Mouse (Mus musculus) lung, postnatal 25 days (tissue): ENCODE results near the gene Lgals4.

Experiments
- DNase-seq: peaks from one replicate; pipeline ENCODE4 v3.0.0; 2022; ENCODE audit warnings: low spot score

Gene Lgals4

DNA sequence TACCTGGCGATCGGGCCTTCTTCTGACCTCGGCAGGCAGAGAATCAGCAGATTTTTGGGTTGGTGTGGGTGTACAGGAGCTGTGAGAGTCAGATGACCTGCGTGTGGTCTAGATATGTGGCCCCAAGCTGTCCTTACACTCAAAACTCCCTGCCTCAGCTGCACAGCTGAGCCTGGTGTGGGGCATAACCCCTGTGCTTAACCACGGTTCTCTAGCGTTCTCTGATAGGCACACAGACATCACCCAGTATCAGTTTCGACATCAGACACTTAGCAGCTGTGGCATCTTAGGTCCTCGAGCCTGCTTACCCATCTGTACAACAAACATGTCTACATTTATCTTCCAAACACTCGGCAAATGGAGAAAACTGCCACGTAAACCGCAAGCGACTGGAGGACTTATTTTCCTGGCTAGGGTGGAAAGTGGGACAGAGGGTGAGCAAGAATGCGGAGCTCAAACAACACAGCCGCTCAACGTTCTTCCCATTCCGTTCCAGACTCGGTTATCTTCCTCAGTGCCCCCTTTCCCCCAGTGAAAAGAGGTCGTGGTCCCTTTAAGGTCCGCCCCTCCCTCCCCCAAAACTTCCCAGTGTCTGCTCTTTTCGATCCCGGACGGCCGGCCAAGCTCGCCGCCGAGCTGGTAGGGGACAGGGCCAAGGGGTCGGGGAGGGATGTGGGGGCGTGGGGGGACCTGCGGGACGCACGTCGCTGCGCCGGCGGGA is 25.3 kb upstream of the Lgals4 start, which contains the start of gene Hnrnpl:
Gene Hnrnpl, plus strand, starts transcription at position 321 of the 721 bp plus-strand sequence.
- DNase-seq: peak; percentile 53

DNA sequence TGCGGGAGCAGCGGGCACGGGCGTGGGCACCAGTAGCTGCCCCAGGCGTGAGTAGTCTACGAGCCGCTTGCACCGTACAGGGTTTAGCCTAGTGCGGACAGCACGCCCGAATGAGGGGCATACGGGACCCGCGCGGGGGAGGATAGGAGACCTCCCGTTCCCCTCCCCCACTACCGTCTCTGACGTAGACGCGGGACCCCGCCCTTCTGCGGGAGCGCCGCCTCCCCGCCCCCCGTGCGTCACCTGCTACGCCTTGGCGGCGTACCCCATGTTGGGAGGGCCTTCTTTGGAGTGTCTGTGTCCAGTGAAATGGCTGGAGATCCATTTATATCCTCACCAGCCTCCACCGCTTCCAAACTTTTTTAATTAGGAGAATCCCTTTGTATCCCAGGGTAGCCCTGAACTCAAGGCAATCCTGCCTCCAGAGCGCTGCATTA is 24.7 kb upstream of the Lgals4 start:
- DNase-seq: peak; percentile 95

DNA sequence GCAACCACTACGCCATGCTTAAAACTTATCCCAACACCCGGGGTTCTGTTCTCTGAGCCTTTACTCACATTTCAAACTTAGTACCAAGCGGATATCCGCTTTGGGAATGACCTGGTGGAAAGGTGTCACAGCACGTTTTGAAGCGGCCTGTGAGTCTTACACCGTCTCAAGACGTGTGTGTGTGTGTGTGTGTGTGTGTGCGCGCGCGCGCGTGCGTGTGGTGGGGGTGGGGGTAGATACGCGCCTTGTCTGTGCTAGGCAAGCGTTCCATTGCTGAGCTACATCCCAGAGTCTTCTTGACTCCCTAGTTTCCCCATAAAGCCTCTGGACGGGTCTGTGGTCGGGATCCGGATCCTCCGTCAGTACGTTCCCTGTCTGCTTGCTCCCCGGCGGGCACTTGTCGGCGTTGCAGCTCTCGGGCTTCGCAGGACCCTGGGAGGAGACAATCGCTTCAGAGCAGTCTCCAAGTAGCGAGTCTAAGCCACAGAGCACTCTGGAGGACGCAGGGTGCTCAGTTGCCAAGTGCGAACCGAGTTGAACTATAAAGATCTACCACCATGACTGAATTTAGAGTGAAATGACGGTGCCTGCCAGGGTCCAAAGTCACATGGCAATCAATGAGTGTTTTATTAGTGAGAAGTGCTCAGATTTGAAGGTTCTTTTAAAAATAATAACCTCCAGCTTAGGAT is 24.1 kb upstream of the Lgals4 start:
- DNase-seq: peak; percentile 43

DNA sequence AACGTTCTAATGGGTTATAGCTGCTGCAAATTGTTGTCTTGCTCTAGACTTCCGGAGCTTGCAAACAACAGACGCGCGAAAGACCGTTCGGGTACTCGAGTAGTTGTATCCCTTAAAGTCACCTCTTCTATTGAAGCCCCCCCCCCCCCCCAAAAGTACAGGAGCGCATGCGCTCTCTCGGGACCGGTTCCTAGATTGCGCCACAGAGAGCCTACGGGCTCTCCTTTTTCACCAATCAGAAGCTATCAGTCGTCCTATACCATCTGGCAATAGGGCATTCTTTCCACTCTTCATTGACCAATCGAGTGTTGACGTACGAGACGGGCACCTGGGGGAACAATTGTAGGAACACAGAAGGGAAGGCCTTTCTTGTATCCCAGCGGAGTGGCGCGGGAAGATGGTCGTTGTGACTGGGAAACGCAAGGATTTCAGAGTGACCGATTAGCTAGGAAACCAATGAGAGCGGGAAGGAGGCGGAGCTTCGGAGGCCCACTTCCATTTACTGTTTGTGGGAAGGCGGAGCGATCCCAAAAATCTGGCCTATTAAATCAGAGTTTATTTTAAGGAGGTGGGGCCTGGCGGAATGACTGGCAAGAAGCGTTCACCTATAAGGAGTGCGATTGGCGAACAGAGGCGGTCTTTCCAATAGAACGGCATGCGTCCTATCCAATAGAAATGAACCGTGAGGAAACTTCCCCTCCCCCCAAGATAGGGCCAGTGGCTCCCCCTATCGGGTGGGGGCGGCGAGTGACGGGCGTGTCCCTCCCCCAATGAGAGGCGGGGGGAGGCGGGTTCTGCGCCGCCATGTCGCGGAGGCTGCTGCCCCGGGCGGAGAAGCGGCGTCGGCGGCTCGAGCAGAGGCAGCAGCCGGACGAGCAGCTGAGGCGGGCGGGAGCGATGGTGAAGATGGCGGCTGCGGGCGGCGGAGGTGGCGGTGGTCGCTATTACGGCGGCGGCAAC is 23.3 kb upstream of the Lgals4 start:
- DNase-seq: peak; percentile 99

DNA sequence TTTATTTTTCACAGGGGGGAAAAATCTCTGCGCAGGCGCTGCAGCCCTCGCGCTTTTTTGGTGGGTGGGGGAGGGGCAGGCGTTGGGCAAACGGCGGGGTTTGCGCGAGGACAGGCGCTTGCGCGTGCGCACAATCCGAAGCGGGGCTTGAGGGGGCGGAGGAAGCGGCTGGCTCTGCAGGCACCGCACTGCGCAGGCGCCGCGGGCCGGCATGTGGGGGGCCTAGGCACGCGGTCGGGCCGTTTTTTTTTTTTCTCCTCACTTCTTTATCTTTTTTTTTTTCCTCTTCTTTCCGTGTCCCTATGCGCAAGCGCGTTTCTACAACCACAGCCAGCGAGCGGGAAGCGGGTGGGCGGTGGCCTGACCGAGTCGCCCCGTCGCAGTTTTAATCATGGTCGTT is 22.4 kb upstream of the Lgals4 start:
- DNase-seq: peak; percentile 94

DNA sequence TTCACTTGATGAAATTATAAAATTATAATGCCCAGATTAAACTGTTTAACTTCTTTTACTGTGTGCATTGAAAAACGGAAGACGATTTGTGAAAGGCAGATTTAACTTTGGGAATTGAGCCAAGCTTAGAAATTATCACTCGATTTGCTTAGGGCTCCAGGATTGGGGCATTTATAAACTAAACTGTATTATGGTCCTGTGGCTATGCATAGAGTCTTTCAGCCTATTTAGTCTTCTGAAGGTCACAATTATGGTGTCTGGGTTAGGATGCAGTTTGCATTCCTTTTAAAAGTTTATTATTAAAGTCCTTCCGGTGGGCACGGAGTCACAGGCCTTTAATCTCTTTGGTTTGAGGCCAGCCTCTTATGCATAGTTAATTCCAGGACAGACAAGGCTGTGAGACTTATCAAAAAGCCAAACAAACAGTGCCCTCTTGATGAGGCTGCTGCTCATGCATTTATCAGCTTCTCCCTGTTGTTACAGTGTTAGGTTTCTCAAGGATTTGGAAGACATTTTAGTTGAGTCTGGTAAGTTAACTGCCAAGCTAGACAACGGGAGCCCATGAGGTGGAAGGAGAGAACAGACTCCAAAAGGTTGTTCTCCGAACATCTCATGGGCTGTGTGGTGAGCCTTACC is 21.9 kb upstream of the Lgals4 start:
- DNase-seq: no peak

DNA sequence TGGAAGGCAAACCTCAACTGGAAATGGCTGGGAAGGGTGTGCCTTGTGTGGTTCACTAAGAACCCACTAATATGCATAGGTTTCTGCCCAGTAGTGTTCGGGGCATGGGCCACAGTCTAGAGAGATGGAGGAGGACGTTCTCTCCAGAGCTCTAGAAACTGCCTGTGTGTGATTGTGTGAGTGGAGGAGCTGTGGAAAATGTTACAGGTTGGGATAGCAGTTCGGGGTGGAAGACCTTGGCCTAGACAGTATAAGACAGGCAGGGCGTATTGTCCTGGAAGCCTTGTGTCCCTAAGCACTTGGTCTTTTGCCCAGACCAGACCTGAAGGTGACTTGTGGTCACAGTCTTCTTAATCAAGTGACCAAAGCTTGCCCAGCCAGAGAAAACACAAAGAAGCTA is 21.2 kb upstream of the Lgals4 start:
- DNase-seq: no peak

DNA sequence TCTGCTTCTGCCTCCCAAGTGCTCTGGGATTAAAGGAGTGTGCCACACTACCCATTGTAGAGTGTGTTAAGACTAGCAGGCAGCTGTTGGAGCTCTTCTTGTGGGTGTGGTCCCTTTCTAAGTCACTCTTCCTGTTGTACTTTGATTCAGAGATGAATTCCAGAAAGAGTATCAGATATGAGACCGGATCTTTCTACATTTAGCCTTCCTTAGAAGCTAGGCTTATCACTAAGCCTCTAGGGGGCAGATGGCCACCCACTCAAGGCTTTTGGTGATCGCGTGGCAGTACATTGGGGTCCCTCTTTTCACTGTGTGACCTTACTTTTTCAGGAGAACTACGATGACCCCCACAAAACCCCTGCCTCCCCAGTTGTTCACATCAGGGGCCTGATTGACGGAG is 20.7 kb upstream of the Lgals4 start:
- no peak for DNase-seq

DNA sequence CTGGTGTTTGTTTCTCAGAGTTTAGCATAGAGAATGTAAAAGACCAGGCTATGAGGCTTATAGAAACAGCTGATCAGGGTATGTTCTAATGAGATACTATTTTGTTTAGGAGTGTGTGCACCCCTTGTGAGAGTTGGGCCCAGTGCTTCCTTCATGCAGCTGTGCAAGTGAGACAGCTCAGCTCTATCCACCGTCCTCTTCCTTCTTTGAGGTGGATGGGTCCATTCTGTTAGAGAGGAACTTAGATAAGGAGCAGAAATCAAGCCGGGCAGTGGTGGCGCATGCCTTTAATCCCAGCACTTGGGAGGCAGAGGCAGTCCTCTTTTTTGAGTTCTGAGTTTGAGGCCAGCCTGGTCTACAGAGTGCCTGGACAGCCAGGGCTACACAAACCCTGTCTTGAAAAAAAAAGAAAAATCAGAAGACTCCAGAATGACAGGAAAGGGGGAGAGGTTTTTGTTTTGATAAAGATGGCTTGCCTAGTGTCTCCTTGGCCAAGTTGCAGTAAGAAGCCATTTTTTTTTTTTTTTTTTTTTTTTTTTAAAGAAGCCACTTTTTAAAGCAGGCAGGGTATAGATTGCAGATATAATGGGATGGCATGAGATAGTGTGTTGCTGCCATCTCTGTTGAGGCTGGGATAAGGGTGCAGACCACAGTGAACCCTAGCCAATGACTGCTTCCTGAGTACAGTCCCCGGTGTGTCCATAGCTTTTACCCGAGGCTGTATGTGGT is 19.2 kb upstream of the Lgals4 start:
- no peak for DNase-seq

DNA sequence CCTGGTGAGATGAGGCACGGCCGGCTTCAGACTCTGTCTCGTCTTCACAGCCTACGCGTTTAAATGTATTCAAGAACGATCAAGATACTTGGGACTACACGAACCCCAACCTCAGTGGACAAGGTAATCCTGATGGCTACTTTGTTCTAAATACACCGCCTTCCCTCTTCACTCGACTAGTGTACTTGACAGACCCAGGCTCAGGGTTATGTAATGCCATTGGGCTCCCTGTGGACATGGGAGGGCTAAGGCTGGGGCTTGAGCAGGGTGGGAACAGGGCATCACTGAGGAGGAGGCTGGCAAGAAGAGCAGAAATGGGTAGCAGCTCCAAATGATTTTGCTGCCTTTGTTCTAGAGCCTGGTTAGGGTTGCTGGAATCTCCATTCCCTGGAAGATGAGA is 18.4 kb upstream of the Lgals4 start:
- DNase-seq: no peak

DNA sequence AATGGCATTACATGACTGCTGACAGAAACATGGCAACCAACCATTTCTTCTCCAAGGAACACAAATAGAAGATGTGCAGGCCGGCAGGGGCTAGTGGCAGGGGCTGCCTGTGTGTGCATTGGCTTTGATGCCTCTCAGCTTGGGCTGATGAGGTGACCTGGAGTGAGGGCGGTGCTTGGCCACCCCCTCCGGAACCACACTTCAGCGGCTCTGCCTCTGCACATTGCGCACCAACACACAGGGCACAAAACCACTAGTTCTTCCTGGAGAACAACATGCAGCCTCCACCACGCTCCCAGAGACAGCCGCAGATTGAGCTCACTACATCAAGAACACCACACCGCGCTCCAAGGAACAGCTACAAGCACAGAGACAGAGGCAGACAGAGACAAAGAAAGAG is 17.5 kb upstream of the Lgals4 start:
- DNase-seq: no peak

DNA sequence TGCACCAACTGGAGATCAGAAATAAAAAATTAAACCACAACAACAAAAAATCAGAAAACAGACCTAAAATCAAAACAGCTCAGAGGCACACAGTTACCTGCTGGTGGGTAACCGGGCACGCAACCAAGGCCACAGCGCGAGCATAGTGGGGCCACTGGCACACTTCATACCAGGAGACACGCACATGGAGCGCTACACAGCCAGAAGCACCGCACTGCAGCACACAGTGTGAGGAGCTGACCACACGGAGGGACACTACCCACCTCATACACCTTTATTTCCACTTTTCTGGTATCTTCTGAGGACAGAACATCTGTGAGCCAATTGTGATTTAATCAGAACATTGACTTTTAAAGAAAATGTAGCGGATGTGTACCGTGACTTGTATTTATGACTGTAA is 16.7 kb upstream of the Lgals4 start:
- no peak for DNase-seq

DNA sequence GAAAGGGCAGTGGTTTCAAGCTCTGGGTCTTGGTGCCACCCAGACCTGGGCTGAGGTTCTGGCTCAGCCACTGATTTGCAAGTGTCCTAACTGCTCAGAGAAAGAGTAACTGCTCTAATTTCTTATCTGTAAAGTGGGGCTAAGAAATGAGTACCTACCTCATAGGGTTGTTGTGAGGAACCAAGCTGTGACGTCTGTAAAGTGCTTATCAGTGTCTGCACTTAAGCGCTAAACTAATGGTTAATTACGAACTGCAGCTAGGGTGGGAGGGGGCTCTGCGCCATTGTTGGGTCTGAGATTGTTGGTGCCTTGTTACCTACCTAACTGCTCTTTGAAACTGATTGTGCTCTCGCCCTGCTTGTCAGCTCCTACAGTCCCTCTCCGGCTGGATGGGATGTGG is 16.1 kb upstream of the Lgals4 start:
- DNase-seq: no peak

DNA sequence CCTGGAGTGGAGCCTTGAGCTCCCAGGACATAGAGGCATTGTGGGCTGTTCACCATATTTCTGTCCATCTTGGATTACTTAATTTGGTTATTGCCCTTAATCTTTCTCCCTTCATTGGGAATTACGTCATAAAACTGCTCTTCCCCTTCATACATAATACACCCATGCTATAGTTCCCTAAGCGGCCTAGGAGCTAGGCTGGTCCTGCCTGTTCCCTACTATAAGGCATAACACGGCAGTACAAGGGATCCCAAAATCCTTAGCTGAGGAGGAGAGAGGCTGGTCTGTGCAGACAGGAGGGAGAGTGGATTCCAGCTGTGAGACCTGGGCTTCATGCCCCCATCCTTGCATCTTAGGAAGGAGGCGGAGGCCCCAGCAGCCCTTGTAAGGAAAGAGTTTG is 15.7 kb upstream of the Lgals4 start:
- DNase-seq: no peak

DNA sequence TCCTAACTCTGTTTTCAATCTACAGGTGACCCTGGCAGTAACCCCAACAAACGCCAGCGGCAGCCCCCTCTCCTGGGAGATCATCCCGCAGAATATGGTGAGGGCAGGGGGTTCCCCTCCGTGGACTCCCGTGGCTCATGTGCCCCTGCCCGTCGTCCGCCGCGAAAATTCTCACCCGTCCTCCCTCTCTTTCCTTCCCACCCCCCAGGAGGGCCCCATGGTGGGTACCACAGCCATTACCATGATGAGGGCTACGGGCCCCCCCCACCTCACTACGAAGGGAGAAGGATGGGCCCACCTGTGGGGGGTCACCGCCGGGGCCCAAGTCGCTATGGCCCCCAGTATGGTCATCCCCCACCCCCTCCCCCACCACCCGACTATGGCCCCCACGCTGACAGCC is 15.2 kb upstream of the Lgals4 start:
- DNase-seq: no peak

DNA sequence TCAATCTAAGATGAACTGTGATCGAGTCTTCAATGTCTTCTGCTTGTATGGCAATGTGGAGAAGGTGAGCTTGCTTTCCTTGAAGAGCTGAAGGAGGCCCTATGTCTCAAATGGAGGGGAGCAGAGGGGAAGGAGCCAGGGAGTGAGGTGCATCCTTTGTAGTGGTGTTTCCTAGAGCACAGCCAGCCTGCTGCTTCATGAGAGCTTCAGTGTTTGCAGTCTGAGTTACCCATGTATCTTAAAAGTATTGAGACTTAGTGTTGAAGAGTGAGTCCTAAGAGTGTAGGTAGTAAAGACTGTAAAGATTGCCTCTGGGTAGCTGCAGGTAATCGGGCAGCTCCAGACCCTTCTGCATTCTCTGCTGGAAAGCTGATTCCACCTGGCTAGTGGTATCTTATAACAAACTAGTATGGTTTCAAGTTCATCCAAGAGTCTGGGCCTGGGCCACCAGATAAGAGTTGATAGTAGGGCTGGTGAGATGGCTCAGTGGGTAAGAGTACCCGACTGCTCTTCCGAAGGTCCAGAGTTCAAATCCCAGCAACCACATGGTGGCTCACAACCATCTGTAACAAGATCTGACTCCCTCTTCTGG is 14.7 kb upstream of the Lgals4 start:
- no peak for DNase-seq

DNA sequence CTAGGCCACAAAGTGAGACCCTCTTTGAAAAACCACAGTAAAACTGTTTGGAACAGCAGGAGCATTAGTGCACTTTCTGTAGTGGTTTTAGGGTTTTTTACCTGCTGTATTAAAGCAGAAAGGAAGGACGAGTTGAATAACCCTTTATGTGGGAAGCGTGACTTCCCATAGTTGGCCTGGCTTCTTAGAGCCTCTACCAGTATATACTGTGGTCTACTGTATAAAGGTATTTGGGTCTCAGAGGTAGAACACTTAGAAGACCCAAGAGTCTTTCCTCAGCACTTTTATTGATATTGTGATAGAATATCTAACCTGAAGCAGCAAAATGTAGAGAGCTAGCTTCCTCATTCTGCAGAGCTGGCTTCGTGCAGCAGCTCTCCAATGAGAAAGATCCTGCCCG is 14.1 kb upstream of the Lgals4 start:
- DNase-seq: no peak

DNA sequence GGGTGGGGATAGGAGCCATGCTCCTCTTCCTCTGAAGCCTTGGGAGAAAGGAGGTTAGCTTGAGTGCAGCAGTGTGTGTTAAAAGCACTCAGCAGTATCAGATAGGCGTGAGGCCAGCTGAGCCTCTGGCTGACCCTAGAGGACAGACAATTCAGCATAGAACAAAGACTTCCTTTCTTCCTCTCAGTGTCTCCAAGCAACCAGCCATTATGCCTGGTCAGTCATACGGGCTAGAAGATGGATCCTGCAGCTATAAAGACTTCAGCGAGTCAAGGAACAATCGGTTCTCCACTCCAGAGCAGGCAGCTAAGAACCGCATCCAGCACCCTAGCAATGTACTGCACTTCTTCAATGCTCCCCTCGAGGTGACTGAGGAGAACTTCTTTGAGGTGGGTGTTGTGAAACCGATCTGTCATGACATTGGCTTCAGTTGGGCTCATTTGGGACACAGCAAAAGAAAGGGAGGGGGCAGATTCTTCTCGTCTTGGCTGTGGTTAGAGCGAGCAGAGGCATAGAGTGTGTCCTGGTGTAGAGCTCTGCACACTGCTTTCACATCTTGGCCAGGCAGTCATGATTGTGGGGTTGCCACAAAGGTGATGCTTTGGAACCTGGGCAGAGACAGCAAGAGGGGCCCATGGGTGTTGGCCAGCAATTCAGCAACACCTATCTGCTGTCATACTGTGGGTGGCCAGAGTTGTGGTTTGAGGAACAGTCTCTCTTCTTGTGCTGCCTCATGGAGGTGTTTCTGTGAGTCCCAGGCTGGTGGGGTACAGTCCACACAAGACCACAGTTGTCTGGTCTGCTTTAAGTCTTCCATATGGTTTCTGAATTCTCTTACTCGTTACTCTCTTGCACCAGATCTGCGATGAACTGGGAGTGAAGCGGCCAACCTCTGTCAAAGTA is 13.0 kb upstream of the Lgals4 start:
- peak; percentile 71 for DNase-seq

DNA sequence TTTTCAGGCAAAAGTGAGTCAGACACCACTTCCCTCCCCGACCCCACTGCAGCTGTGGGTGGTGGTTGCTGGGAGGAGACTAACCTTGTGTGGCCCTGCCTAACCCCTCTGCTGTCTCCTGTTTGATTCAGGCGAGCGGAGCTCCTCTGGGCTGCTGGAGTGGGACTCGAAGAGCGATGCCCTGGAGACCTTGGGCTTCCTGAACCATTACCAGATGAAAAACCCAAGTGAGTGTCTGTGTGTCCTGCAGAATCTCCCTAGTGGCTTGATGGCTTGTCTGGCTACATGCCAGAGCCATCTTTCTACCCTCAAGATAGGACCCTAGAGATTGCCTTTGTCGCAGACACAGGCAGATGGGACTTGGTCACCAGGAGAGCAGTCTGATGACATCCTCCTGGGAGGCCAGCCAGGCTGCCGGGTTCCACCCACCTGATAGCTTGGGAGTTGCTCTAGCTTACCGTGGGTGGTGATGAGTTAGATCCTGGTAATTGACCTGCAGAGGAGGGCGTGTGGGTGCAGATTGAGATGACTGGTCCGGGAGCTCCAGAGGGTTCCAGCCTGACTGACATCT is 12.3 kb upstream of the Lgals4 start:
- DNase-seq: no peak

DNA sequence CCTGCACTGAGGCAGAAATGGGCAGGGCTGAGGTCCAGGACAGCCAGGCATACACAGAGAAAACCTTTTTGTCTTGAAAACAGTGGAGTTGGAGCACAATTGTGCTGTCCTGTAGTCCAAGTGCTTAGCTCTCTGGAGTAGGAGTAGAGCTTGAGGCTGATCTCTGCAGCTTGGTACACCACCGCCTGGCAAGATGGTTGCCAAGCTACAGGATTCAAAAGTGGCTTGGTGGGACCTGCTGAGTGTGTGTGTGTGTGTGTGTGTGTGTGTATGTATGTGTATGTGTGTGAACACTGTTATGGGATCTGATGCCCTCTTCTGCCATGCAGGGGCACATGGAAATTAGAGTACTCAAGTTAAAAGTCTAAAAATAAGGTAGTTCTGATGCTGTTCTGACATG is 11.1 kb upstream of the Lgals4 start:
- DNase-seq: no peak
